Mouse (Mus musculus): ENCODE data around the gene Rps21. TPM values are rescaled to one million over a fixed set of nuclear protein-coding genes. Genes with fewer than 3 reads are reported as not detected.
A peak's percentile ranks its signal among the peaks of the same experiment; 100 is the strongest.

Rps21 gene
- polyA plus RNA-seq, 1 experiment from 2014 or later, result 871 TPM

- DNase-seq (ENCODE audit: low spot score), result no peak
- Histone ChIP-seq H3K4me1 (replicated peaks; ENCODE audit: control insufficient read depth, insufficient read depth, low read length) (0 out of 2 replicates have a peak, but pooled peaks cover 4% of the 10 kb centered on the region), H3K27ac (ENCODE audit: low read depth) (no peak overlapping the region), H3K9ac (ENCODE audit: low read length) (no peak overlapping the region), H3K4me3 (ENCODE audit: low read depth, low read length) (no peak overlapping the region), H3K9me3 (ENCODE audit: control insufficient read depth, low read length) (no peaks in the 10 kb centered on the region), H3K4me2 (ENCODE audit: low read length) (no peak overlapping the region), H3K36me3 (ENCODE audit: control insufficient read depth, insufficient read depth, low read length) (no peaks in the 10 kb centered on the region), H3K27me3 (replicated peaks; ENCODE audit: control insufficient read depth, insufficient read depth, low read length) (no peaks in the 10 kb centered on the region)
- no peak for ATAC-seq (replicated peaks; ENCODE audit: low FRiP score, low TSS enrichment, low read depth)
- 51% methylated on average over 9 of the region's 9 CpGs for WGBS
Observed at GRCm38 (mm10) chr2:180248947-180249660, 8.1 kb upstream of the Rps21 start.

GRCm38 (mm10) chr2:180250930-180251611 is 6.1 kb upstream of the Rps21 start:
- no peak overlapping the region for H3K9ac ChIP-seq (ENCODE audit: low read length)

GRCm38 (mm10) chr2:180251838-180252237 is 5.3 kb upstream of the Rps21 start:
- WGBS, result 62% methylated on average over 3 of the region's 3 CpGs
- no peaks in the 10 kb centered on the region for H3K27me3 ChIP-seq (replicated peaks; ENCODE audit: control insufficient read depth, insufficient read depth, low read length)
- no peak overlapping the region for H3K4me3 ChIP-seq (ENCODE audit: low read depth, low read length)
- DNase-seq (ENCODE audit: low spot score) (no peak), ATAC-seq (replicated peaks; ENCODE audit: low FRiP score, low TSS enrichment, low read depth) (no peak)
- H3K36me3 ChIP-seq (ENCODE audit: control insufficient read depth, insufficient read depth, low read length), result no peaks in the 10 kb centered on the region
- H3K9ac ChIP-seq (ENCODE audit: low read length), result no peak overlapping the region
- no peak overlapping the region for H3K4me2 ChIP-seq (ENCODE audit: low read length)
- H3K9me3 ChIP-seq (ENCODE audit: control insufficient read depth, low read length), result no peaks in the 10 kb centered on the region
- H3K4me1 ChIP-seq (replicated peaks; ENCODE audit: control insufficient read depth, insufficient read depth, low read length), result peaks cover 8% of the 10 kb centered on the region; the same call in 1 of the 2 replicates
- H3K27ac ChIP-seq (ENCODE audit: low read depth), result no peak overlapping the region

More at GRCm38 (mm10) chr2:180250930-180251611, 6.1 kb upstream of the Rps21 start:
- WGBS, result 29% methylated on average over 11 of the region's 11 CpGs
- Histone ChIP-seq H3K27ac (ENCODE audit: low read depth) (no peak overlapping the region), H3K9me3 (ENCODE audit: control insufficient read depth, low read length) (no peaks in the 10 kb centered on the region), H3K4me2 (ENCODE audit: low read length) (no peak overlapping the region), H3K4me1 (replicated peaks; ENCODE audit: control insufficient read depth, insufficient read depth, low read length) (peaks cover 8% of the 10 kb centered on the region; the same call in 1 of the 2 replicates), H3K4me3 (ENCODE audit: low read depth, low read length) (no peak overlapping the region), H3K27me3 (replicated peaks; ENCODE audit: control insufficient read depth, insufficient read depth, low read length) (no peaks in the 10 kb centered on the region), H3K36me3 (ENCODE audit: control insufficient read depth, insufficient read depth, low read length) (no peaks in the 10 kb centered on the region)
- DNase-seq (ENCODE audit: low spot score), result peak; percentile 90
- peak; percentile 75 for ATAC-seq (replicated peaks; ENCODE audit: low FRiP score, low TSS enrichment, low read depth)

- H3K27ac ChIP-seq (ENCODE audit: low read depth), result no peak overlapping the region
- DNase-seq (ENCODE audit: low spot score), result no peak
- H3K27me3 ChIP-seq (replicated peaks; ENCODE audit: control insufficient read depth, insufficient read depth, low read length), result no peaks in the 10 kb centered on the region
- no peak overlapping the region for H3K4me3 ChIP-seq (ENCODE audit: low read depth, low read length)
- 83% methylated on average over 5 of the region's 5 CpGs for WGBS
- H3K4me2 ChIP-seq (ENCODE audit: low read length), result no peak overlapping the region
- peaks cover 11% of the 10 kb centered on the region for H3K4me1 ChIP-seq (replicated peaks; ENCODE audit: control insufficient read depth, insufficient read depth, low read length)
- peaks cover 17% of the 10 kb centered on the region for H3K36me3 ChIP-seq (ENCODE audit: control insufficient read depth, insufficient read depth, low read length)
- H3K9ac ChIP-seq (ENCODE audit: low read length), result no peak overlapping the region
- H3K9me3 ChIP-seq (ENCODE audit: control insufficient read depth, low read length), result no peaks in the 10 kb centered on the region
- no peak for ATAC-seq (replicated peaks; ENCODE audit: low FRiP score, low TSS enrichment, low read depth)
Observed at GRCm38 (mm10) chr2:180254436-180255209, 2.6 kb upstream of the Rps21 start.

GRCm38 (mm10) chr2:180255701-180256100 is 1.5 kb upstream of the Rps21 start:
- Histone ChIP-seq H3K27ac (ENCODE audit: low read depth) (no peak overlapping the region), H3K9me3 (ENCODE audit: control insufficient read depth, low read length) (no peaks in the 10 kb centered on the region), H3K4me3 (ENCODE audit: low read depth, low read length) (0 out of 2 replicates have a peak overlapping the region, but pooled peaks have one; percentile 86), H3K27me3 (replicated peaks; ENCODE audit: control insufficient read depth, insufficient read depth, low read length) (no peaks in the 10 kb centered on the region), H3K4me1 (replicated peaks; ENCODE audit: control insufficient read depth, insufficient read depth, low read length) (peaks cover 11% of the 10 kb centered on the region), H3K4me2 (ENCODE audit: low read length) (peak overlapping the region; percentile 82), H3K36me3 (ENCODE audit: control insufficient read depth, insufficient read depth, low read length) (peaks cover 27% of the 10 kb centered on the region), H3K9ac (ENCODE audit: low read length) (no peak overlapping the region)
- ATAC-seq (replicated peaks; ENCODE audit: low FRiP score, low TSS enrichment, low read depth) (no peak), DNase-seq (ENCODE audit: low spot score) (no peak)
- WGBS, result 90% methylated on average over 9 of the region's 9 CpGs

- peak overlapping the region; percentile 91 for H3K27ac ChIP-seq (ENCODE audit: low read depth)
- peak overlapping the region; percentile 58 for H3K9ac ChIP-seq (ENCODE audit: low read length)
- peak overlapping the region; percentile 82 for H3K4me2 ChIP-seq (ENCODE audit: low read length)
- no peak for DNase-seq (ENCODE audit: low spot score)
- H3K27me3 ChIP-seq (replicated peaks; ENCODE audit: control insufficient read depth, insufficient read depth, low read length), result no peaks in the 10 kb centered on the region
- H3K36me3 ChIP-seq (ENCODE audit: control insufficient read depth, insufficient read depth, low read length), result peaks cover 35% of the 10 kb centered on the region
- WGBS, result 24% methylated on average over 26 of the region's 26 CpGs
- H3K4me1 ChIP-seq (replicated peaks; ENCODE audit: control insufficient read depth, insufficient read depth, low read length), result peaks cover 11% of the 10 kb centered on the region
- H3K9me3 ChIP-seq (ENCODE audit: control insufficient read depth, low read length), result no peaks in the 10 kb centered on the region
- H3K4me3 ChIP-seq (ENCODE audit: low read depth, low read length), result peak overlapping the region; percentile 86
- peak; percentile 71 for ATAC-seq (replicated peaks; ENCODE audit: low FRiP score, low TSS enrichment, low read depth)
Observed at GRCm38 (mm10) chr2:180256296-180257000, 729 bp upstream of the Rps21 start.

GRCm38 (mm10) chr2:180257963-180258865 is 1.0 kb downstream of the Rps21 start:
- peaks cover 11% of the 10 kb centered on the region for H3K4me1 ChIP-seq (replicated peaks; ENCODE audit: control insufficient read depth, insufficient read depth, low read length)
- H3K9me3 ChIP-seq (ENCODE audit: control insufficient read depth, low read length), result no peaks in the 10 kb centered on the region
- ATAC-seq (replicated peaks; ENCODE audit: low FRiP score, low TSS enrichment, low read depth), result no peak
- H3K27me3 ChIP-seq (replicated peaks; ENCODE audit: control insufficient read depth, insufficient read depth, low read length), result no peaks in the 10 kb centered on the region
- peak overlapping the region; percentile 87 for H3K9ac ChIP-seq (ENCODE audit: low read length)
- no peak for DNase-seq (ENCODE audit: low spot score)
- peak overlapping the region; percentile 73 for H3K4me2 ChIP-seq (ENCODE audit: low read length)
- H3K4me3 ChIP-seq (ENCODE audit: low read depth, low read length), result peak overlapping the region; percentile 86
- H3K36me3 ChIP-seq (ENCODE audit: control insufficient read depth, insufficient read depth, low read length), result peaks cover 52% of the 10 kb centered on the region
- peak overlapping the region; percentile 75; the same call in 1 of the 2 replicates for H3K27ac ChIP-seq (ENCODE audit: low read depth)
- 53% methylated on average over 11 of the region's 11 CpGs for WGBS

Measured in intestine, embryonic 14.5 days (tissue).